Mouse (Mus musculus): ENCODE measurements at regions not wholly inside any gene's neighbourhood (a gene's known extent, or its start where the extent isn't known, plus 50 kb on each side); places are given as distances from the start of the nearest gene placed in this dataset.

- no peak for DNase-seq (ENCODE audit: low spot score)
Observed at GRCm38 (mm10) chr9:61227492-61228229, 144.5 kb upstream of the Tle3 start.

GRCm38 (mm10) chr9:61228230-61228631, 143.9 kb upstream of the Tle3 start:
- peak; percentile 8 for DNase-seq (ENCODE audit: low spot score)

- no peak for DNase-seq (ENCODE audit: low spot score)
Observed at GRCm38 (mm10) chr9:61230306-61230705, 141.9 kb upstream of the Tle3 start.

GRCm38 (mm10) chr9:61232630-61233029, 139.5 kb upstream of the Tle3 start:
- no peak for DNase-seq (ENCODE audit: low spot score)

GRCm38 (mm10) chr9:61233251-61233650, 138.9 kb upstream of the Tle3 start:
- no peak for DNase-seq (ENCODE audit: low spot score)

- no peak for DNase-seq (ENCODE audit: low spot score)
Observed at GRCm38 (mm10) chr9:61235653-61236610, 136.2 kb upstream of the Tle3 start.

- no peak for DNase-seq (ENCODE audit: low spot score)
Observed at GRCm38 (mm10) chr9:61238687-61239250, 133.4 kb upstream of the Tle3 start.

- no peak for DNase-seq (ENCODE audit: low spot score)
Observed at GRCm38 (mm10) chr9:61239328-61239727, 132.8 kb upstream of the Tle3 start.

- DNase-seq (ENCODE audit: low spot score) = no peak
Observed at GRCm38 (mm10) chr9:61241442-61241841, 130.7 kb upstream of the Tle3 start.

- no peak for DNase-seq (ENCODE audit: low spot score)
Observed at GRCm38 (mm10) chr9:61242167-61242860, 129.9 kb upstream of the Tle3 start.

GRCm38 (mm10) chr9:61243289-61243688, 128.9 kb upstream of the Tle3 start:
- DNase-seq (ENCODE audit: low spot score) = no peak

- no peak for DNase-seq (ENCODE audit: low spot score)
Observed at GRCm38 (mm10) chr9:61249691-61250425, 122.3 kb upstream of the Tle3 start.

- DNase-seq (ENCODE audit: low spot score) = no peak
Observed at GRCm38 (mm10) chr9:61251606-61252005, 120.6 kb upstream of the Tle3 start.

- no peak for DNase-seq (ENCODE audit: low spot score)
Observed at GRCm38 (mm10) chr9:61253761-61254160, 118.4 kb upstream of the Tle3 start.

GRCm38 (mm10) chr9:61257488-61257887, 114.7 kb upstream of the Tle3 start:
- DNase-seq (ENCODE audit: low spot score) = no peak

GRCm38 (mm10) chr9:61258100-61258499, 114.1 kb upstream of the Tle3 start:
- DNase-seq (ENCODE audit: low spot score) = no peak

GRCm38 (mm10) chr9:61259421-61260174, 112.6 kb upstream of the Tle3 start:
- DNase-seq (ENCODE audit: low spot score) = no peak

GRCm38 (mm10) chr9:61261263-61261662, 110.9 kb upstream of the Tle3 start:
- no peak for DNase-seq (ENCODE audit: low spot score)

GRCm38 (mm10) chr9:61261739-61262333, 110.3 kb upstream of the Tle3 start:
- no peak for DNase-seq (ENCODE audit: low spot score)

GRCm38 (mm10) chr9:61263335-61263734, 108.8 kb upstream of the Tle3 start:
- no peak for DNase-seq (ENCODE audit: low spot score)

Measured in adipocyte (in vitro differentiated cells).